Mouse (Mus musculus) liver, embryonic 14.5 days (tissue): ENCODE data around the gene Mc1r. TPM values are rescaled to one million over a fixed set of nuclear protein-coding genes. Genes with fewer than 3 reads are reported as not detected.

Experiments
- ATAC-seq: fragments of 200-750 bp; cut with Nextera tagmentation; 2 replicates; pipeline ENCODE4 v1.8.0; 2017; ENCODE audit warnings: moderate number of reproducible peaks, mild to moderate bottlenecking, moderate library complexity; ENCODE audit not compliant: insufficient read depth
- DNase-seq, 3 experiments: peaks; one replicate each; pipeline ENCODE4 v3.0.0-alpha.2; 2012 to 2013; ENCODE audit warnings: low read depth in 3 of 3, low spot score in 3 of 3
- H3K27ac ChIP-seq: fragments of 300-500 bp; sonication (generic); 2 replicates; pipeline ENCODE4 v1.5.1; 2014; ENCODE audit warnings: moderate library complexity, mild to moderate bottlenecking, control low read depth, inconsistent platforms
- H3K27me3 ChIP-seq: fragments of 300-500 bp; sonication (generic); 2 replicates; pipeline ENCODE4 v1.6.1; 2014; ENCODE audit warnings: mild to moderate bottlenecking, low read length, moderate library complexity; ENCODE audit not compliant: control insufficient read depth, insufficient read depth
- H3K36me3 ChIP-seq: fragments of 300-500 bp; sonication (generic); replicated peaks from 2 replicates; pipeline ENCODE4 v1.6.1; 2014; ENCODE audit warnings: low read depth; ENCODE audit not compliant: control insufficient read depth, insufficient read depth
- H3K4me1 ChIP-seq, 2 experiments: fragments of 200-500 bp in 1 of 2; fragments of 300-500 bp in 1 of 2; sonication (generic) in 1 of 2; replicated peaks; 2 replicates each; pipeline ENCODE4 v1.6.1; 2012 to 2014; ENCODE audit warnings: antibody characterized with exemption in 1 of 2, inconsistent platforms in 1 of 2, low read length in 1 of 2; ENCODE audit not compliant: control insufficient read depth in 2 of 2, insufficient read depth in 2 of 2
- H3K4me2 ChIP-seq: fragments of 300-500 bp; sonication (generic); 2 replicates; pipeline ENCODE4 v1.6.1; 2014; ENCODE audit warnings: low read depth, mild to moderate bottlenecking, control low read depth, moderate library complexity
- H3K4me3 ChIP-seq, 2 experiments: fragments of 200-500 bp in 1 of 2; fragments of 300-500 bp in 1 of 2; sonication (generic) in 1 of 2; 2 replicates each; pipeline ENCODE4 v1.5.1; 2012 to 2014; ENCODE audit warnings: low read depth in 2 of 2, low read length in 2 of 2, mild to moderate bottlenecking in 2 of 2, control low read depth in 1 of 2, inconsistent platforms in 1 of 2, moderate library complexity in 1 of 2; ENCODE audit not compliant: insufficient read depth in 1 of 2
- H3K9ac ChIP-seq: fragments of 300-500 bp; sonication (generic); replicated peaks from 2 replicates; pipeline ENCODE4 v1.6.1; 2014; ENCODE audit warnings: mild to moderate bottlenecking, control low read depth, moderate library complexity
- H3K9me3 ChIP-seq: fragments of 300-500 bp; sonication (generic); 2 replicates; pipeline ENCODE4 v1.6.1; 2016; ENCODE audit warnings: low read length, mixed read lengths; ENCODE audit not compliant: control insufficient read depth
- CTCF ChIP-seq: IDR thresholded peaks from 2 replicates; pipeline ENCODE4 v1.5.1; 2016; ENCODE audit warnings: antibody characterized with exemption, low read depth, control low read depth
- EP300 ChIP-seq: IDR thresholded peaks from 2 replicates; pipeline ENCODE4 v1.6.1; 2016; ENCODE audit warnings: antibody characterized with exemption, low read depth
- WGBS: fragments of 180-500 bp; shearing (Covaris S2); extraction: QIAGEN DNeasy Blood & Tissue Kit; methylation state at CpG from one replicate; pipeline ENCODE4 v1.1.7; 2014; ENCODE audit not compliant: insufficient replicate concordance; 5-methylcytosine and 5-hydroxymethylcytosine counted together
- polyA plus RNA-seq, 2 experiments: library from polyadenylated mRNA; depleted of rRNA in 1 of 2; stranded (reverse) in 1 of 2; unstranded in 1 of 2; fragments of >200 nt; fragmentation: Nextera tagmentation in 1 of 2; extraction: Ambion mirVana in 1 of 2; gene quantifications; 2 replicates each; pipeline versions ENCODE4 v1.2.1 to v1.2.3; 2012 to 2014

Mc1r gene
- polyA plus RNA-seq, 2 experiments = 0.03 TPM; not detected in 1

DNA sequence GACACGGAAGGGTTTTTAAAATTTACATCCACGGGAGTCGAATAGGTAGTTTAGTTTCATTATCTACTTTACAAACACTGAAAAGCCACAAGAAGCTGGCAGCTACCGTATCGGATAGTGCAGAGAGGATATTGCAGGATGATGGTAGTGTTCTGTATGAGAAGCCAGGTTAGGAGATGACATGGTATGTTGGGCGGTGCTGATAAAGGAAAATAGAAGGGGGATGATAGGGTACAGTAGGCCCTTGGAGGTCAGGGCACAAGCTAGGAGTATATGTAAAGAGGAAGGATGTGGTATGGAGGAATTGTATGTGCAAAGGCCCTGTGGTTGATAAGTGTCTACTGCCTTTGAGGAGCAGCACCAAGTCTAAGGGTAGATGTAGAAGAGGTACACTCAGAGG, 47.7 kb downstream of the Mc1r start:
- no peaks in the 10 kb centered on the region; the same call in 1 of the 2 replicates for H3K36me3 ChIP-seq
- H3K4me1 ChIP-seq = peaks cover 0 to 6% of the 10 kb centered on the region in 2 experiments; a peak in 1 of 4 replicates
- H3K27ac ChIP-seq = no peak overlapping the region
- DNase-seq = no peak
- ATAC-seq = 0 out of 2 replicates have a peak, but pooled peaks have one; percentile 8
- H3K4me2 ChIP-seq = no peak overlapping the region
- TF ChIP-seq EP300 (no peak), CTCF (no peak)
- WGBS = 43% methylated on average over 6 of the region's 6 CpGs
- no peaks in the 10 kb centered on the region for H3K27me3 ChIP-seq
- no peak overlapping the region for H3K4me3 ChIP-seq
- no peaks in the 10 kb centered on the region for H3K9me3 ChIP-seq
- no peak overlapping the region for H3K9ac ChIP-seq

Other genes starting within 250 kb of the Mc1r start
- 0.75 and 1.1 TPM in 2 replicates for gene Sult5a1, start 248.8 kb upstream of the Mc1r start, polyA plus RNA-seq (2012; rRNA removed)
- gene Sult5a1, start 248.8 kb upstream of the Mc1r start, polyA plus RNA-seq (2014; fragmentation: Nextera tagmentation; extraction: Ambion mirVana) = 0.69 and 0.91 TPM in 2 replicates
- 0.07 and 0.14 TPM in 2 replicates for gene Dpep1, start 220.9 kb upstream of the Mc1r start, polyA plus RNA-seq (2012; rRNA removed)
- 0.06 and 0.23 TPM in 2 replicates for gene Dpep1, start 220.9 kb upstream of the Mc1r start, polyA plus RNA-seq (2014; fragmentation: Nextera tagmentation; extraction: Ambion mirVana)
- 29.9 and 30.9 TPM in 2 replicates for gene Chmp1a, start 194.3 kb upstream of the Mc1r start, polyA plus RNA-seq (2012; rRNA removed)
- gene Chmp1a, start 194.3 kb upstream of the Mc1r start, polyA plus RNA-seq (2014; fragmentation: Nextera tagmentation; extraction: Ambion mirVana) = 42.9 and 44.6 TPM in 2 replicates
- 0.21 and 0.60 TPM in 2 replicates for gene Spata33, start 194.3 kb upstream of the Mc1r start, polyA plus RNA-seq (2012; rRNA removed)
- gene Spata33, start 194.3 kb upstream of the Mc1r start, polyA plus RNA-seq (2014; fragmentation: Nextera tagmentation; extraction: Ambion mirVana) = 0.08 and 0.16 TPM in 2 replicates
- gene Cdk10, start 182.3 kb upstream of the Mc1r start, polyA plus RNA-seq (2012; rRNA removed) = 15.4 and 16.3 TPM in 2 replicates
- 7.2 and 10.1 TPM in 2 replicates for gene Cdk10, start 182.3 kb upstream of the Mc1r start, polyA plus RNA-seq (2014; fragmentation: Nextera tagmentation; extraction: Ambion mirVana)
- 0.87 and 0.92 TPM in 2 replicates for gene Spata2l, start 170.9 kb upstream of the Mc1r start, polyA plus RNA-seq (2012; rRNA removed)
- 1.5 TPM in 2 replicates for gene Spata2l, start 170.9 kb upstream of the Mc1r start, polyA plus RNA-seq (2014; fragmentation: Nextera tagmentation; extraction: Ambion mirVana)
- gene Zfp276, start 152.9 kb upstream of the Mc1r start, polyA plus RNA-seq (2012; rRNA removed) = 8.4 and 8.9 TPM in 2 replicates
- 4.7 and 5.9 TPM in 2 replicates for gene Zfp276, start 152.9 kb upstream of the Mc1r start, polyA plus RNA-seq (2014; fragmentation: Nextera tagmentation; extraction: Ambion mirVana)
- 7.8 and 8.5 TPM in 2 replicates for gene Vps9d1, start 152.8 kb upstream of the Mc1r start, polyA plus RNA-seq (2012; rRNA removed)
- gene Vps9d1, start 152.8 kb upstream of the Mc1r start, polyA plus RNA-seq (2014; fragmentation: Nextera tagmentation; extraction: Ambion mirVana) = 2.4 and 3.8 TPM in 2 replicates
- gene Fanca, start 88.5 kb upstream of the Mc1r start, polyA plus RNA-seq (2012; rRNA removed) = 22.8 and 24.6 TPM in 2 replicates
- gene Fanca, start 88.5 kb upstream of the Mc1r start, polyA plus RNA-seq (2014; fragmentation: Nextera tagmentation; extraction: Ambion mirVana) = 17.3 and 19.4 TPM in 2 replicates
- 3.0 TPM in 2 replicates for gene Spire2, start 74.4 kb upstream of the Mc1r start, polyA plus RNA-seq (2012; rRNA removed)
- 2.2 and 2.9 TPM in 2 replicates for gene Spire2, start 74.4 kb upstream of the Mc1r start, polyA plus RNA-seq (2014; fragmentation: Nextera tagmentation; extraction: Ambion mirVana)
- 37.8 and 45.6 TPM in 2 replicates for gene Tcf25, start 33.4 kb upstream of the Mc1r start, polyA plus RNA-seq (2012; rRNA removed)
- 44.0 and 53.1 TPM in 2 replicates for gene Tcf25, start 33.4 kb upstream of the Mc1r start, polyA plus RNA-seq (2014; fragmentation: Nextera tagmentation; extraction: Ambion mirVana)
- 0.70 and 3.8 TPM in 2 replicates for gene Tubb3, start 4.3 kb downstream of the Mc1r start, polyA plus RNA-seq (2012; rRNA removed)
- gene Tubb3, start 4.3 kb downstream of the Mc1r start, polyA plus RNA-seq (2014; fragmentation: Nextera tagmentation; extraction: Ambion mirVana) = 0.29 and 0.42 TPM in 2 replicates
- gene Def8, start 16.4 kb downstream of the Mc1r start, polyA plus RNA-seq (2012; rRNA removed) = 7.1 and 8.0 TPM in 2 replicates
- gene Def8, start 16.4 kb downstream of the Mc1r start, polyA plus RNA-seq (2014; fragmentation: Nextera tagmentation; extraction: Ambion mirVana) = 10.5 and 12.6 TPM in 2 replicates
- 11.0 and 12.6 TPM in 2 replicates for gene Afg3l1, start 70.8 kb downstream of the Mc1r start, polyA plus RNA-seq (2012; rRNA removed)
- 13.4 and 13.5 TPM in 2 replicates for gene Afg3l1, start 70.8 kb downstream of the Mc1r start, polyA plus RNA-seq (2014; fragmentation: Nextera tagmentation; extraction: Ambion mirVana)
- gene Dbndd1, start 108.4 kb downstream of the Mc1r start, polyA plus RNA-seq (2012; rRNA removed) = 0.03 and 0.15 TPM in 2 replicates
- 0.15 TPM in 1 of 2 replicates, not detected in the other for gene Dbndd1, start 108.4 kb downstream of the Mc1r start, polyA plus RNA-seq (2014; fragmentation: Nextera tagmentation; extraction: Ambion mirVana)
- gene Gas8, start 111.7 kb downstream of the Mc1r start, polyA plus RNA-seq (2012; rRNA removed) = 1.8 and 3.4 TPM in 2 replicates
- 2.3 and 3.5 TPM in 2 replicates for gene Gas8, start 111.7 kb downstream of the Mc1r start, polyA plus RNA-seq (2014; fragmentation: Nextera tagmentation; extraction: Ambion mirVana)
- gene Rhou, start 246.8 kb downstream of the Mc1r start, polyA plus RNA-seq (2012; rRNA removed) = 1.6 and 2.7 TPM in 2 replicates
- 0.96 and 1.2 TPM in 2 replicates for gene Rhou, start 246.8 kb downstream of the Mc1r start, polyA plus RNA-seq (2014; fragmentation: Nextera tagmentation; extraction: Ambion mirVana)